Mouse (Mus musculus) CD8-positive naive resting alpha-beta T cell, adult 2 months (primary cell): Measurements from ENCODE around the gene Pacrg.

Experiments used
- DNase-seq, 2 experiments: peaks; one replicate each; pipeline ENCODE4 v3.0.0; 2022; ENCODE audit warnings: low read depth in 2 of 2, low spot score in 2 of 2

The Pacrg gene

GRCm38 (mm10) chr17:10558671-10559070 lies 281.4 kb downstream of the Pacrg start:
- no peak for DNase-seq

- DNase-seq = no peak
Measured at GRCm38 (mm10) chr17:10552295-10553056, 287.6 kb downstream of the Pacrg start.

- no peak for DNase-seq
Measured at GRCm38 (mm10) chr17:10550781-10551520, 289.2 kb downstream of the Pacrg start.

- no peak for DNase-seq
Measured at GRCm38 (mm10) chr17:10549825-10550224, 290.3 kb downstream of the Pacrg start.

- DNase-seq = no peak
Measured at GRCm38 (mm10) chr17:10548969-10549368, 291.1 kb downstream of the Pacrg start.

GRCm38 (mm10) chr17:10540772-10541171 lies 299.3 kb downstream of the Pacrg start:
- no peak for DNase-seq

- no peak for DNase-seq
Measured at GRCm38 (mm10) chr17:10534206-10534605, 305.9 kb downstream of the Pacrg start.

GRCm38 (mm10) chr17:10533461-10533860 lies 306.6 kb downstream of the Pacrg start:
- DNase-seq = no peak

- DNase-seq = no peak
Measured at GRCm38 (mm10) chr17:10531024-10531423, 309.1 kb downstream of the Pacrg start.

- no peak for DNase-seq
Measured at GRCm38 (mm10) chr17:10529329-10529955, 310.7 kb downstream of the Pacrg start.

- no peak for DNase-seq
Measured at GRCm38 (mm10) chr17:10521282-10521681, 318.8 kb downstream of the Pacrg start.

GRCm38 (mm10) chr17:10519506-10520155 lies 320.5 kb downstream of the Pacrg start:
- no peak for DNase-seq

- no peak for DNase-seq
Measured at GRCm38 (mm10) chr17:10514812-10515211, 325.3 kb downstream of the Pacrg start.

- DNase-seq = no peak
Measured at GRCm38 (mm10) chr17:10510913-10511759, 329.0 kb downstream of the Pacrg start.

GRCm38 (mm10) chr17:10510467-10510866 lies 329.6 kb downstream of the Pacrg start:
- no peak for DNase-seq

GRCm38 (mm10) chr17:10508088-10508487 lies 332.0 kb downstream of the Pacrg start:
- no peak for DNase-seq

- DNase-seq = no peak
Measured at GRCm38 (mm10) chr17:10507466-10507865, 332.6 kb downstream of the Pacrg start.

- DNase-seq = no peak
Measured at GRCm38 (mm10) chr17:10506896-10507295, 333.2 kb downstream of the Pacrg start.

- DNase-seq = no peak
Measured at GRCm38 (mm10) chr17:10501439-10501838, 338.7 kb downstream of the Pacrg start.

- DNase-seq = no peak
Measured at GRCm38 (mm10) chr17:10500795-10501432, 339.2 kb downstream of the Pacrg start.
